Mouse (Mus musculus) erythroblast, embryonic 14.5 days (primary cell): ENCODE results near the gene Zfp637.

Experiments used
- GATA1 ChIP-seq: IDR thresholded peaks from 2 replicates; pipeline ENCODE4 v1.6.1; 2012; ENCODE audit warnings: low read length, inconsistent platforms, mixed read lengths
- TAL1 ChIP-seq: IDR thresholded peaks from 3 replicates; pipeline ENCODE4 v1.6.1; 2012; ENCODE audit warnings: low read length, inconsistent platforms, mixed read lengths

- TF ChIP-seq TAL1 (no peak), GATA1 (no peak)
Observed at GRCm38 (mm10) chr6:117881997-117882396, 41.0 kb downstream of the Zfp637 start.
